Mouse (Mus musculus): ENCODE measurements at regions not wholly inside any gene's neighbourhood (a gene's known extent, or its start where the extent isn't known, plus 50 kb on each side); places are given as distances from the start of the nearest gene placed in this dataset.

- Histone ChIP-seq H3K27me3 (replicated peaks; ENCODE audit: control insufficient read depth, insufficient read depth, low read length) (no peaks in the 10 kb centered on the region), H3K36me3 (ENCODE audit: control insufficient read depth, insufficient read depth, low read length) (no peaks in the 10 kb centered on the region), H3K9me3 (replicated peaks; ENCODE audit: control insufficient read depth, low read length) (no peaks in the 10 kb centered on the region), H3K4me1 (ENCODE audit: control insufficient read depth, insufficient read depth, low read length) (no peaks in the 10 kb centered on the region), H3K9ac (ENCODE audit: low read length) (no peak overlapping the region), H3K4me2 (ENCODE audit: low read length) (no peak overlapping the region), H3K4me3 (ENCODE audit: low read depth, low read length) (no peak overlapping the region), H3K27ac (ENCODE audit: low read depth, low read length) (0 out of 2 replicates have a peak overlapping the region, but pooled peaks have one; percentile 17)
- ATAC-seq, result no peak; the same call in 1 of the 2 replicates
- peak; percentile 64 for DNase-seq (ENCODE audit: low spot score)
- WGBS, result 72% methylated on average over 5 of the region's 5 CpGs
These were observed 512.7 kb upstream of the Celf2 start for GRCm38 (mm10) chr2:8022043-8022442.

- H3K9ac ChIP-seq (ENCODE audit: low read length), result no peak overlapping the region
These were observed 503.5 kb upstream of the Celf2 start for GRCm38 (mm10) chr2:8012826-8013225.

GRCm38 (mm10) chr2:7999444-7999843 is 490.1 kb upstream of the Celf2 start:
- H3K36me3 ChIP-seq (ENCODE audit: control insufficient read depth, insufficient read depth, low read length), result no peaks in the 10 kb centered on the region

More at GRCm38 (mm10) chr2:8012826-8013225, 503.5 kb upstream of the Celf2 start:
- no peaks in the 10 kb centered on the region for H3K4me1 ChIP-seq (ENCODE audit: control insufficient read depth, insufficient read depth, low read length)
- no peak overlapping the region for H3K4me3 ChIP-seq (ENCODE audit: low read depth, low read length)
- H3K27ac ChIP-seq (ENCODE audit: low read depth, low read length), result no peak overlapping the region
- H3K36me3 ChIP-seq (ENCODE audit: control insufficient read depth, insufficient read depth, low read length), result no peaks in the 10 kb centered on the region
- H3K4me2 ChIP-seq (ENCODE audit: low read length), result no peak overlapping the region
- H3K27me3 ChIP-seq (replicated peaks; ENCODE audit: control insufficient read depth, insufficient read depth, low read length), result no peaks in the 10 kb centered on the region
- DNase-seq (ENCODE audit: low spot score), result no peak
- H3K9me3 ChIP-seq (replicated peaks; ENCODE audit: control insufficient read depth, low read length), result no peaks in the 10 kb centered on the region
- no peak for ATAC-seq
- 88% methylated on average over 6 of the region's 6 CpGs for WGBS

GRCm38 (mm10) chr2:7974471-7974870 is 465.1 kb upstream of the Celf2 start:
- Histone ChIP-seq H3K4me1 (ENCODE audit: control insufficient read depth, insufficient read depth, low read length) (no peaks in the 10 kb centered on the region), H3K27me3 (replicated peaks; ENCODE audit: control insufficient read depth, insufficient read depth, low read length) (no peaks in the 10 kb centered on the region), H3K9me3 (replicated peaks; ENCODE audit: control insufficient read depth, low read length) (no peaks in the 10 kb centered on the region), H3K36me3 (ENCODE audit: control insufficient read depth, insufficient read depth, low read length) (no peaks in the 10 kb centered on the region), H3K9ac (ENCODE audit: low read length) (no peak overlapping the region), H3K4me3 (ENCODE audit: low read depth, low read length) (no peak overlapping the region), H3K4me2 (ENCODE audit: low read length) (no peak overlapping the region), H3K27ac (ENCODE audit: low read depth, low read length) (no peak overlapping the region)
- DNase-seq (ENCODE audit: low spot score) (no peak), ATAC-seq (no peak)

More at GRCm38 (mm10) chr2:7999444-7999843, 490.1 kb upstream of the Celf2 start:
- no peaks in the 10 kb centered on the region for H3K4me1 ChIP-seq (ENCODE audit: control insufficient read depth, insufficient read depth, low read length)
- WGBS, result 85% methylated on average over 2 of the region's 2 CpGs
- no peaks in the 10 kb centered on the region for H3K9me3 ChIP-seq (replicated peaks; ENCODE audit: control insufficient read depth, low read length)
- DNase-seq (ENCODE audit: low spot score) (no peak), ATAC-seq (no peak)
- H3K27me3 ChIP-seq (replicated peaks; ENCODE audit: control insufficient read depth, insufficient read depth, low read length), result no peaks in the 10 kb centered on the region
- no peak overlapping the region for H3K9ac ChIP-seq (ENCODE audit: low read length)
- no peak overlapping the region for H3K27ac ChIP-seq (ENCODE audit: low read depth, low read length)
- no peak overlapping the region for H3K4me3 ChIP-seq (ENCODE audit: low read depth, low read length)
- no peak overlapping the region for H3K4me2 ChIP-seq (ENCODE audit: low read length)

GRCm38 (mm10) chr2:7963456-7963855 is 454.1 kb upstream of the Celf2 start:
- Histone ChIP-seq H3K4me2 (ENCODE audit: low read length) (no peak overlapping the region), H3K4me1 (ENCODE audit: control insufficient read depth, insufficient read depth, low read length) (no peaks in the 10 kb centered on the region), H3K9ac (ENCODE audit: low read length) (no peak overlapping the region), H3K4me3 (ENCODE audit: low read depth, low read length) (no peak overlapping the region), H3K9me3 (replicated peaks; ENCODE audit: control insufficient read depth, low read length) (no peaks in the 10 kb centered on the region), H3K36me3 (ENCODE audit: control insufficient read depth, insufficient read depth, low read length) (no peaks in the 10 kb centered on the region), H3K27me3 (replicated peaks; ENCODE audit: control insufficient read depth, insufficient read depth, low read length) (no peaks in the 10 kb centered on the region), H3K27ac (ENCODE audit: low read depth, low read length) (no peak overlapping the region)
- ATAC-seq (no peak), DNase-seq (ENCODE audit: low spot score) (no peak)

- H3K4me2 ChIP-seq (ENCODE audit: low read length), result no peak overlapping the region
- no peak overlapping the region for H3K4me3 ChIP-seq (ENCODE audit: low read depth, low read length)
- ATAC-seq (no peak), DNase-seq (ENCODE audit: low spot score) (no peak)
- H3K9ac ChIP-seq (ENCODE audit: low read length), result no peak overlapping the region
- WGBS, result 77% methylated on average over 2 of the region's 2 CpGs
- no peaks in the 10 kb centered on the region for H3K9me3 ChIP-seq (replicated peaks; ENCODE audit: control insufficient read depth, low read length)
- H3K36me3 ChIP-seq (ENCODE audit: control insufficient read depth, insufficient read depth, low read length), result no peaks in the 10 kb centered on the region
- H3K27me3 ChIP-seq (replicated peaks; ENCODE audit: control insufficient read depth, insufficient read depth, low read length), result no peaks in the 10 kb centered on the region
- H3K4me1 ChIP-seq (ENCODE audit: control insufficient read depth, insufficient read depth, low read length), result no peaks in the 10 kb centered on the region
- H3K27ac ChIP-seq (ENCODE audit: low read depth, low read length), result no peak overlapping the region
These were observed 444.8 kb upstream of the Celf2 start for GRCm38 (mm10) chr2:7954210-7954609.

GRCm38 (mm10) chr2:7952846-7953245 is 443.5 kb upstream of the Celf2 start:
- 96% methylated on average over 2 of the region's 2 CpGs for WGBS
- no peak overlapping the region for H3K4me2 ChIP-seq (ENCODE audit: low read length)

GRCm38 (mm10) chr2:7944946-7945345 is 435.6 kb upstream of the Celf2 start:
- ATAC-seq (no peak; the same call in 1 of the 2 replicates), DNase-seq (ENCODE audit: low spot score) (peak; percentile 20)
- Histone ChIP-seq H3K9ac (ENCODE audit: low read length) (no peak overlapping the region), H3K4me2 (ENCODE audit: low read length) (no peak overlapping the region), H3K4me1 (ENCODE audit: control insufficient read depth, insufficient read depth, low read length) (no peaks in the 10 kb centered on the region), H3K27ac (ENCODE audit: low read depth, low read length) (no peak overlapping the region), H3K27me3 (replicated peaks; ENCODE audit: control insufficient read depth, insufficient read depth, low read length) (no peaks in the 10 kb centered on the region), H3K9me3 (replicated peaks; ENCODE audit: control insufficient read depth, low read length) (no peaks in the 10 kb centered on the region), H3K36me3 (ENCODE audit: control insufficient read depth, insufficient read depth, low read length) (no peaks in the 10 kb centered on the region), H3K4me3 (ENCODE audit: low read depth, low read length) (no peak overlapping the region)
- WGBS, result 64% methylated on average over 2 of the region's 2 CpGs

More at GRCm38 (mm10) chr2:7952846-7953245, 443.5 kb upstream of the Celf2 start:
- ATAC-seq, result no peak
- H3K4me1 ChIP-seq (ENCODE audit: control insufficient read depth, insufficient read depth, low read length), result no peaks in the 10 kb centered on the region
- H3K9me3 ChIP-seq (replicated peaks; ENCODE audit: control insufficient read depth, low read length), result no peaks in the 10 kb centered on the region
- no peaks in the 10 kb centered on the region for H3K27me3 ChIP-seq (replicated peaks; ENCODE audit: control insufficient read depth, insufficient read depth, low read length)
- no peak overlapping the region for H3K9ac ChIP-seq (ENCODE audit: low read length)
- H3K27ac ChIP-seq (ENCODE audit: low read depth, low read length), result no peak overlapping the region
- DNase-seq (ENCODE audit: low spot score), result no peak
- no peaks in the 10 kb centered on the region for H3K36me3 ChIP-seq (ENCODE audit: control insufficient read depth, insufficient read depth, low read length)
- no peak overlapping the region for H3K4me3 ChIP-seq (ENCODE audit: low read depth, low read length)

- Histone ChIP-seq H3K36me3 (ENCODE audit: control insufficient read depth, insufficient read depth, low read length) (no peaks in the 10 kb centered on the region), H3K4me3 (ENCODE audit: low read depth, low read length) (no peak overlapping the region), H3K4me2 (ENCODE audit: low read length) (no peak overlapping the region), H3K9me3 (replicated peaks; ENCODE audit: control insufficient read depth, low read length) (no peaks in the 10 kb centered on the region), H3K9ac (ENCODE audit: low read length) (no peak overlapping the region), H3K27ac (ENCODE audit: low read depth, low read length) (no peak overlapping the region), H3K4me1 (ENCODE audit: control insufficient read depth, insufficient read depth, low read length) (no peaks in the 10 kb centered on the region), H3K27me3 (replicated peaks; ENCODE audit: control insufficient read depth, insufficient read depth, low read length) (no peaks in the 10 kb centered on the region)
- ATAC-seq (no peak), DNase-seq (ENCODE audit: low spot score) (no peak)
- WGBS, result 89% methylated on average over 6 of the region's 6 CpGs
These were observed 424.3 kb upstream of the Celf2 start for GRCm38 (mm10) chr2:7933617-7934016.

Measured in forebrain, embryonic 14.5 days (tissue).